Mouse (Mus musculus): Measurements from ENCODE around the gene Emp1.

Emp1 gene

DNA sequence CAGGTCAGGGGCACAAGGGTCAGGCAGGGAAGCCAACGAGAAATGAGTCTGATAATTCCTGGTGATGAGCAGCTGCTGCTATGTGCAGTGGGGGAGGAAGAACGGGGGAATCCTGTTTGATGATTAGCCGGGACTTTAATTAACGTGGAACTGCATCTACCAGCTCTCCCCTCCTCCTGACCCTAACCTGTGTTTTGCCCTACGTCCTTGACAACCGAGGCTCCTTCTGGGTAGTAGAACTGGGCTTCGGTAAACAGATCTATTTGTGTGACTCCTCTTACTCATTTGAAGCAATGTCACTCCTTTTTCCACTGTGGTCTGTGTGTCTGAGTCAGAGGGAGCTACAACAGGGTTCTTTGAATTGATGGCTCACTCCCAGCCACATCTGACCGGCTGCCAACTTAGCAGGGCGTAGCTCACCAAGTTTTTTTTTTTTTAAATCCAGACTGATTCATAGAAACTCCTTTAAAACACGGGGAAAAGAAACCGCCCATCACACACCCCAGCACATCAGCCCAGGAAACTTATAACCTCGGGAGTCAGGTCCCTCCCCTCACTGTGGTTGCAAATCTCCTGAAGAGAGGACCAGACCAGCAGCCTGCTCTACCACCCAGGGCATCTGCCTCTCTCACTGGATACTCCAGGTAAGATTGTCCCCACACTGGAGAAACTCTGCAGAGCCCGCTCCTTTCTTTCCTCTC lies at the start of gene Emp1:
Gene Emp1, plus strand, starts transcription at position 87 of the 701 bp plus-strand sequence.
- peak; percentile 91 for DNase-seq

DNA sequence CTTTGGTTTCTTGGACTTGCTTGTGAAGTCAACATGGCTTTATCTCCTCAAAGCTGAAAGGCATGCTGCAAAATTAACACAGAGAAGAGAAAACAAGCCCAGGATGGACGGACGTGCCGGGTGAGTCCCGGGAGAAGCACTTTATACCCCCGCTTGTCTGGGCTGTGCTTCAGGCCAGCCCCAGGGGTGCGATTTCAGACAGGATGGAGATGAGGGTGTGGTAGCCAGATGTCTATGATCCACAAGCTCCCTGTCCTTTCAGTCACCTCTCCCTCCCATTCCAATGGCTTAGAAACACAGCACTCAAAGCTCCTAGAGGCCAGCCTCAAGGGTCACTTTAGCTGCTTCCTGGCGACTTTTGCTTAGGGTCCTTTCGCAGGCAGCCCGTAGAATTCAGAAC lies 48.4 kb upstream of the Emp1 start:
- no peak for DNase-seq

DNA sequence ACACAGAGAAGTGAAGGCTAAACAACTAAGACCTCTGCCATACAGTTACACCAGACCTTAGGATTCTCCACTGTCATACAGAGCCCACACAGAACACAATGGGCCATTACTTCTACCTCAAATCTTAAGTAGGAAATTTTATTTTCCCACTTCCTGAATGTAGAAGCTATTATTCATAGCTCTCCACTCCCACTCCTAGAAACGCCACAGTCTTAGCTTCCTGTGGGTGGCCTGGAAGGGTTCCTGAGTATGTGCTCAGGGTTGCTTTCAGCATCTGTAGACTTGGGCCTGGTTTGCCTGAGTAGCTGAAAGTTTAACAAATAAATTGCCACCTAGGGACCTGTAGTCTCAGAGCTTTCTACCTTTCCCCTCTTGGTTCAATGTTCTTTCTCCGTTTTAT lies 46.2 kb upstream of the Emp1 start:
- no peak for DNase-seq

DNA sequence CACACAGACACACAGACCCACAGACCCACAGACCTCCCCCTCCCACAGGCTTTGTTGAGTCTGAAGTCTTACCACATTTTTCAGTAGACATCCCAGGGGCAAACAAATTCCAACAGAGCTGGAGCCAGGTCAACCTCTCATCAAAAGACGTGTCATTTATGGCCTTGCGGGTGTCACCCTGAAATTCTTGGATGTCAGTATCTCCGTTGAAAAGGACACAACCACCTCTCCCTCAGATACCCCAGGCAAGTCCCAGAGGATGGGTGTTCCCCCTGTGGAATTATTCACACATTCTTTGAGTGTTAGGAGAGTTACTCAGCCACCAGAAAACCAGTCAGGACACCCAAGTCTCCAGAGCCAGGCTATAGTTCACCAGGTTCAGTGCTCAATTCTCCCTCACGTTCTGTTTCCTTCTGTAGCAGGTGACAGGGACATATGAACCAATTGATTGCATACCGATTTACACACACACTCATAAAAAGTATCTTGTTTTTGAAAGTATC lies 42.9 kb upstream of the Emp1 start:
- no peak for DNase-seq

DNA sequence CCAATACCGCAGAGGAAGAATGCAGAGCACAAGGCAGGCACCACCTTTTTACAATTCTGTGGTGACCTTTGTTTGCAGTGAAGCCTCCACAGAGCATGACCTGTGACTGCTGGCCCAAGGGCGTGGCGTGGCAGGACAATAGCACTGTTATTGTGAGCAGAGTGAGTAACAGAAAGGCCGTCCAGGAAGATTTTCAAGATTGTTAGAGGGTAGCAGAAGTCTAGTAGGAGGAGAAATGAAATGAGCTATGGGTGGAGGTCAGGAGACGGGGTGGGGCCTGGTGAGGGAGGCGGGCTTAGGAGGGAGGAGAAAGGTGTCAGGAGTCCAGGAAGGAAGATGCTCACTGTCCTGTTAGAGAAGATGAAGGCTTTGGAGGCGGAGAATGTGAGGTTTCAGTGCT lies 39.6 kb upstream of the Emp1 start:
- peak; percentile 65 for DNase-seq

DNA sequence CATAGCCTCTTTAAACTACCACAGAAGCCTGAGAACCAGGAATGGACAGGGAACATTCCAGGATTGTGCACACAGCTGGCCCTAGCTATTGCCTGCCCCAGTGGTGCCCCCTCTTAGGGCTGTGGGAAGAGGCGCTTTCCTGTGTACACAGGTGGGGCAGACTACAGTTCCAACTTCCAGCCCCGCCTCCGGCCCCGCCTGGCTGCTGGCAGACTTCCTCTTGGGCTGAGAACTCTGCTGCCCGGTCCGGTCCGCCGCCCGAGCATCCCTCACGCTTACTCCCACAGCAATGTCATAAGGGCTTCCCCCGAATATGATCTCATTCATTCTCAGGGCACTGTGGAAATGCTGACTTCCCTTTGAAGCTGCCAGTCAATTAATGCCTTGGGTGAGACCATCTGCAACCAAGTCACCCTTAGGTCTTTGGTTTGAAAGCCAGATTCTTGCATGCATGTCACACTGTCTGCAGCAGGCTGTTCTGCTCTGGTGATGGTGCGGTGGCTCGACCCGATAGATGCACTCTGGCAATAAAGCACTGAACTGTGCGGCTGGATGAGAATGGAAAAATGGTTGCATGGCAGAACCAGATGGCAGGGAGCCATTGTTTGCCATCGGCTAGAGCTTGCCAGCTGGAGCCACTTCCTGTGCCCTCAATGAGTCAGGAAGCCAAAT lies 38.9 kb upstream of the Emp1 start:
- DNase-seq = peak; percentile 92

DNA sequence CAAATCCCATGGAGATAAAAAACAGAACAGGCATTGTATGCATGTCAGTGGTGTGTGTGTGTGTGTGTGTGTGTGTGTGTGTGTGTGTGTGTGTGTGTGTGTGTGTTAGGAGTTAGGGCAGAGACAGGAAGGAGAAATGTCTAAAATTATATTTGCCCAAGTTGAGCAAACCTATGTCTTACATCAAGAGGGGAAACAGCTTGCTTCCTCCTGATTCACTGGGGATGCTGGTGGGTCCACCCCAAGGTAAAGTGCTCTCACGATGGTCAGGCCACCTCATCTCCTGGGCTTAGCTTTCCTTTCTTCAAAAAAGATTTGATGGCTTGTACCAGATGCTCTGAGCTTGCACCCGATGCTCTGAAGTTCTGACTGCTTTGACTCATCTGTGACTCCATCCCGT lies 38.2 kb upstream of the Emp1 start:
- DNase-seq = no peak

DNA sequence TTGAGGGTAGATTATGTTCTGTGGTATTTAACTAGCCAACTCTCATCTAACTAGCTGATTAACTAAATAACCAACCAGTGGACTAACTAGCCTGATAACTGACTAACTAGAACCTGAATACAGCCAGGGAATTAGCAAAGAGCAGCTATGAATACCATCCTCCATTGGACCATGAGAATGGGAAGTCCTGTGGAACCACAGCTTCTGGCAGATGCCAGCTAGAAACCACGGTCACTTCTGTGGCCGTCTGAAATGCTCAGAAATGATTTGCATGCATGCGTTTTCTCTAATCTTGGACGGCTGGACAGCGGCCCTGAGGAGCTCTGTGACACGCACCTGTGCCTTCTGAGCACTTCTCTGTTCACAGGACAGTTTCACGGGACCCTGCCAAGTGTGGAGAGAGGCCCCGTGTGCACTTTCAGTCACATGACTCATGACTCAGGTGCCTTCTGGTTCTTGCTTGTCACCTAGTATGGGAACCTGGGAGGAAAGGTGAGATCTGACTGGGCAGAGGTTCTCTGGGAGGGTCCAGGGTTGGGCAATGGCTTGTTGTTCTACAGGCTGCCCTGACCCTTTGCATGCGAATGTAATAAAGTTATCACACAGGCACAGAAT lies 37.6 kb upstream of the Emp1 start:
- peak; percentile 54 for DNase-seq

DNA sequence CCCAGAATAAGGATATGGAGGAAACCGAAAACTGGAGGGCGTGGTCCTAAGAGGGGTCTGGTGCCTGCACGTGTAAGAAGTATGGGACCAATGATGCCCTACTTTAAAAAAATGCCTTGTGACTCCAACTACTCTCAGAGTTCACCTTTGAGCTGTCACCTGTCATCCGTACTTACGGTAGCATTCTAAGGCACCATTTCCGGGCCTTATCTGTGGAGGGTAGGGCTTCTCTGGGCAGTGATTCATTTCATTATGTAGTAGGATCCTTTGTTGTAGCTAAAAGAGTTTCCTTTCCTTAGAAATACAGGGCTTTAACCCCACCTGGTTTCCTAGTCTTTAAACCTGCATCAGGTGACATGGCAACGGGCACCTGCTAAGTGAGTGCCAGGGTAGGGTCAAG lies 35.5 kb upstream of the Emp1 start:
- DNase-seq = no peak

DNA sequence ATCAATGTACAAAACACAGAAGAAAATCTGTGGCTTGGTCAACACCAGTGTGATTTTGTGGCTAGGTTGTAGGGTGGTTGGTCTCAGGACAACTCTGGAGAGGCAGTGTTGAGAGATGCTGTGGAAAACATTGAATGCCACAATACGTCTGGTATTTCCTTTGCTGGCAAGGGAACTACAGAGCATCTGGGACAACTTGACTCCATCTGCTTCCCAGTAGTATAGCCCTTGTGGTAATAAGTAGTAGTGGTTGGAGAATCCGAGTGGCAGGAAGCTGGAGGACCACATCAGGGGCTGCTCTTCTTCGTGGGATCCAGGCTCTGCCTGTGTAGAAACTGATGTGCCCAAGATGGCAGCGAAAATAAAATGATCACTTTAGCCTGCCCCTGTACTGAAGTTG lies 30.4 kb upstream of the Emp1 start:
- DNase-seq = no peak

DNA sequence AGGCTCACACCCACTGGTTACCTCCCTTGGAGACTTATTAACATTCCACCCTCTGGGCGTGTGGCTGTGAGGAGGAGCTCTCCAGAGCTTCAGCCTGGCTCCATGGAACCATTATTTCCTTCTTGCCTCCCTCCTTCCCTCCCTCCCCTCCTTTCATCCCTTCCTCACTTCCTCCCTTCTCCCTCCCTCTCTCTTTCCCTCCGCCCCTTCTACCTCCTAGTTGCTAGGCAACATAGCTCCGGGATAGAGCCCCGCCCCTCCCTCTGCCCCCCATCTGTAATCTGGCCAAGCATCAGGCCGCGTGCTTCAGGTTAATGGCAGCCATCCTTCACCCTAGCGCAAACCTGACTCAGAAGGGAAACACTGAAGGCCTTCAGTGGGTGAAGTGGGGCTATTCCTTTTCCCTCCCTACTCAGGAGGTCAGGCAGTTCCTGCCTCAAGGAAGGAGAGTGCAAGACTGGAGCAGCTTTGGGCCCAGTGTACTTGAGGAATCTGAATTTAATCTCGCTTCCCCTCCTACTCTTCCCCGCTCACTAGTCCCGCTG lies 29.5 kb upstream of the Emp1 start:
- peak; percentile 38 for DNase-seq

DNA sequence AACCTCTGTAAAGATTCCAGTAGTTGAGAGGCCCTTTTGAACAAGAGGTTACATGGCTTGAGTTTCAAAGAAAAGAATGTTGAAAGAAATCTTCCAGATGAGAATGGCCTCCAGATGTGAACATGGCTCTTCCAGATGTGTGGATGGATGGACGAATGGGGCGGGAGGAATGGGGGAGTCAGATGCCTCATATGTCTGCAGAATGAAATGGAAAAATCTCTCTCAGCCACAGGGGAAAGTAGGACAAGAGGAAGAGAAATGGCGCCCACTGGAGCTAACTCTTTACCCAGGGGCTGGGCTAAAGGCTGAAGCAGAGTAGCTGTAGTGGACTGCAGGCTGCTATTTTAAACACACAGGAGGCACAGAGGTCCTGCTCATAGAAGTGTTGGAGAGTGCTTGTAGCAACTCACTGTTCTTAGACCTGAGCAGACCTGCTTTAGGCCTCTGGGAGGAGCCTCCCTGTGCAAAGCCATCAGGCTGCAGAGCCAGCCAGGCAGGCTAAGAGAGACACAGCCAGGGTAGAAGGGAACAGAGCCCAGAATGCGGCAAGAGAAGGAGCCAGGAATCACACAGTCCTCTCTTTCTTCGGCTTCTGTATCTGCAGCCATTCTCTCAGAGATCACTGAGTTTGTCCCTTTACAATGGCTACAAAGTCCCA lies 28.2 kb upstream of the Emp1 start:
- peak; percentile 55 for DNase-seq

DNA sequence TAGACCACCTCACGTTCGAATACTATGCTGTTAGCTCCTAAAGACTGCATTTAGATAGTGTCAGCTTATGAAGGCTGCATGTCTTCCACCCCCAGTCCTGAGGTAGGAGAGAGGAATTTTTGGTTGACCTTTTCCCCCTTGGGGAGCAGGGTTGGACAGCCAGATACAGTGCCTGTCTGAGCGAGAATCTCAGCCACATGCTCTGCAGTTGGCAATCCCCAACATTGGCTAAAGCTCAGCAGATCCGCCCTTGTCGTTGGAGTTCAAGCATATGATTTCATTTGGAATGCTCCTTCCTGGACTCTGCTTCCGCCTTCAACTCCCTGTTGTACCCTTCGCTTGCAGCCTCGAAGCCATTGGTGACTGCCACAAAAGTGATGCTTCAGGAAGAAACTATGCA lies 26.0 kb upstream of the Emp1 start:
- DNase-seq = no peak

DNA sequence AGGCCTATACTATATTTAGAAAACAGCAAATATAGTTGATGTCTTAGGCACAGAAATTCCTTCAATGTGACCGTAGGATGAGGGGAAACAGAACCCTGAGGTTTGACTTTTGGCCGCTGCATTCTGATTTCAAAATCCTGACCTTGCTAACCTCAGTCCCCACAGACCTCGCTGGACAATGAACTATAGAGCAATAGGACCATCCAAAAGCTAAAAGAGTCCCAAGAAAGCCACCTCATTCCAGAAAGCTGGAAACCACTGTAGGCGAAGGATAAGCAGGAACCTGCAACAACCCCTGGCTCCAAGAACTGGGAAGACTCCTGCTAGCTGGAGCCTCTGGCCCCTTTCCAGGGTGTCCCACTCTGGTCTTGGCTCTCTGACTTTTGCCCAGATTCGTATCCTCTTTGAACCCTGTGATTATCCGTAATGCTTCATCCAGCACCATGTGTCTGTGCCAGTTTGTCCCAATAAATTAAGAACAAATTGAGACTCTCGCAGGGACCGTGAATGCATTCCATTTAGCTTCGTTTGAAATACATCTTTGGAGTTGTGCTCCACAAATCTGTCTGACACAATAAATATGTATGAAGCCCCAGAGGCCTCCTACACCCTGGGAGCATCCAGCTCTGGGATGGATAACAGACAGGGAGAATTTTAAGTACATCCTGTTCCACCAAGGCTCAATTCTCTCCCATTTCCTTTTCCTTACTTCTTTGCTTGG lies 21.8 kb upstream of the Emp1 start:
- no peak for DNase-seq

DNA sequence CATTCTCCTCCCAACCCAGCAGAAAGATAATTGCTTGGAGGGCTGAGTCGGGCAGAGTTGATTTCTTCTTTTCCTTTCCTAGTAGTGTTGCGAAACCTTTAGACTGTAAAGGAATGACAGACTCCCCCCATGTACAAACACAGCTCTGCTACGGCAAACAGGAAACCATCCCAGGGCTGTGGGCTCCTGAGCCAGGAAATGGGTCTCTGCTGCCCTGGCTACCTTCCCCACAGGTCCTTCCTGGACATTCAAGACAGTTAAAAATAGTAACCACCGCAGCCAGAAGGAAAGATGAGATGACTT lies 21.3 kb upstream of the Emp1 start:
- DNase-seq = peak; percentile 13

DNA sequence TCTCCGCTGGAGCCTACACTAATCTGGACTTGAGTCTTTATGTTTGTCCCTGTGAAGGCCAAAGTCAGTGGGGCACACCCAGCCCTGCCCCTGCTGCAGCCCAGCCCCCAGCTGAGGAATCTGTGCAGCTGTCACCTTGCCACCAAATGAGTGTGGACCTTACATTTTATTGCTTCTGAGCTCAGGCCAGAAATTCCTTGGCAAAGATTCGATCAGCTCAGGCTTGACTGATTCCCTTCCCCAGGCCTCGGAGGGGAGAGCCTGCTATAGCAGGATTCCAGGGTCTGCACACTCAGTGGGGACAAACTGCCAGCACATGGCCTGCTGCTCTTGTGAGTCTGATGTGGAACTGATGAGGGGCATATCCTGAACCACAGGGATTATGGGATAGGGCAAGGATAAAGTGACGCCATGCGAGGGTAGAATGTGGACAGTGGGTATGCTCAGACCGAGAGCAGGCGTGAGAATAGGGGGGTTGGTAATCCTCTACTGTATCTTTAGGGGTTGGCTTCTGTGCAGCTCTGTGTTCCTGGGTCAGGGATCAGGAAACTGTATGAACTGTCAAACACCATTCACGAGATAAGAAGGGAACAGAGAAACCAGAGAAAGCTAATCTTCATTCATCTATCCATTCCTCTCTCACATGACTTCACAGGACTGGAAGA lies 10.6 kb upstream of the Emp1 start:
- no peak for DNase-seq

DNA sequence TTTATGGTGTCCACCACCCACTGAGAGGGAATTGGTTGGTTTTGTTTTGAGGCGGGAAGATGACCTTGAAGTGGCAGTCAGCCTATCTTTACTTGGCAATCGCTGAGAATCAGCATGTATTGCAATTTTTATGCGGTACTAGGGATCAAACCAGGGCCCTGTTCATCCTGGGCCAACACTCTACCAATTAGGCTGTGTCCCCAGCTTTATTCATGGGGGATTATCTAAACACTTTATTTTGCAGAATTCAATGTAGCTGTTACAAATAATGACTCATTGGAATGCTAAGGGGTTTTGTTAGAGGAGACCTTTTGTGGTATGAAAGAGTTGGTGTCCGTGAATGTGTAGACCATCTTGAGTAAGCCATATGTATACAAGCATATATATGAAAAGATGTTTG lies 9.8 kb upstream of the Emp1 start:
- DNase-seq = no peak

DNA sequence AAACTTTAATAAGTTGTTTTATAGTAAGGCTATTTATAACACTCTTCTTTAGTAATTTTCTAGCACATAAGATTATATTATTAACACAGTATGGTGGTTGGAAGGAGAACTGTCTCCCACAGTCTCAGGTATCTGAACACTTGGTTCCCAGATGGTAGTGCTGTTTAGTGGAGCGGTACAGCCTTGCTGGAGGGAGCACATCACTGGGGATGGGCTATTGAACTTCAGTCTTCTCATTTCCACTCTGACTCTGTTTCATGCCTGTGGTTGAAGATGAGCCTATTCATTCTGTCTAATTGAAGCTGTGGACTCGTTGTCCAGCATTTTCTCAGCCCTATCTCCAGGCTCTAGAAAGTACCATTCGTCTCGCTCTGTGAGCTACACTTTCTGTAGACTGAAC lies 7.4 kb upstream of the Emp1 start:
- no peak for DNase-seq

DNA sequence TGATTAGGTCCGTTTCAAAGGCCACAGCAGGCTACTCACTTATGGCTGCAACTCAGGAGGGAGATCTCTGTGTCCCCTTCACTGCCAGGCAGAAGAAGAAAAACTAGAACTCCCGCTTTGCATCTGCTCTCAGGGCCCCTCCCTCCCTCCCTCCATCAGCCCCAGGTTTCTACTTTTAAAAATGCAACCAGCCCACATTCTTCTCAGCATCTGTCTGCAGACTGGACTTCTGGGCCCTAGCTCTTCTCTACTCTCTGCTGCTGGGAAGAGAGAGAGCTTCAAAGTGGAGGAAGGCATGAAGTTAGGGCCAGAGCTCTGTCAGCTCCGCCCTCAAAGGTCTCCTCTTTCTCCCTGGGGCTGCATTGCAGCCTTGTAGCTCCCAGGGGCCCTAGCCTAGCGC lies 2.0 kb upstream of the Emp1 start:
- no peak for DNase-seq

DNA sequence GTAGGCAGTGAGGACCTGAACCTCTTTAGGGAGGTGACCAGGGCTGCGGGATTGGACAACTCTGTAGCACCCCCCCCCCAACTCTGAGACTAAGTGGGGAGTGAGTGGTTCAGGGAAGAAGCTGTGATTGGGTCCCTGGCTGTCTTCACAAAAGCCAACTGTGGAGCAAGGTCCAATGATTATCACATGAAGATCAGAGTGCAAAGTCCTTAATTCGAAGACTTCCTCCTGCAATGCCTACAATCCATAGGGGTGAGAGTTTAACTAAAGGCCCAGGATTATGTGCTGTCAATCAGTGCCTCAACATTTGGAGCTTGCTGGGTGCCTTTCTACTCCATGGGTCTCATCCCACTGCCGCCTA lies 267 bp upstream of the Emp1 start:
- DNase-seq = no peak

DNA sequence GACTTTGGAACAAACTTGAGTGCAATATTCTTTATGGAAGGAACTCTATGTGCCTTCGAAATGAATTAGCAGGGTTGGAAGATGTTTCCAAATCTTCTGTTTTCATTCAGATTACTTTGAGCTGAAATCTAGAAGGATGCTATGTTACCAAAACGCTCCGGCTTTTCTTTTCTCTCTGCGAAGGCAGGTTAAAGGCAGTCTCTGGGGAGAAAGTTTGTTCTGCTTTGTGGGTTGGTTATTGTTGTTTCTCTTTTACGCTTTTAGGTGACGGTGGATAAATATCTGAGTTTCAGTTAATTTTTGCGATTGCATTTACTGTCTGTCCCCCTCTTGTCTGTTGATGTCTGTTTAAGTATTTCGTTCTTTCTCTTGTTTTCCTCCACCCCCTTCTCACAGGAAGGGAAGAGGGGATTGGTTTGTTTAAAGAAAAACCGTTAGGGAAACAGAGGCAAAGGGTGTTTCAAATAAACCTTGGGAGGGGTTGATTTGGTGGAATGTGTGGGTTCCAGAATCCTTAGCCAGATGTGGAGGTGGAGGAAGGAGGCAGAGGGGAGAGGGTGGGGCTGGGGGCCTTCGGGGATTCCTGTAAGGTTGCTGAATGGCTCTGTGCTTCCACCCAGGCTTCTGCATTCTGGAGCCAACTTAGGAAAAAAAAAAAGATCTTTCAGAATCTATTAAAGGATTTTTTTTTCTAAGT lies 1.1 kb downstream of the Emp1 start:
- DNase-seq = no peak

Measured in lung, postnatal 36 days (tissue).